Mouse (Mus musculus) kidney, postnatal 25 days (tissue): ENCODE results near the gene Hoxd9.

Experiments
- DNase-seq, 2 experiments: peaks; one replicate each; pipeline ENCODE4 v3.0.0; 2021; ENCODE audit warnings: mixed read lengths in 2 of 2

Gene Hoxd9

DNA sequence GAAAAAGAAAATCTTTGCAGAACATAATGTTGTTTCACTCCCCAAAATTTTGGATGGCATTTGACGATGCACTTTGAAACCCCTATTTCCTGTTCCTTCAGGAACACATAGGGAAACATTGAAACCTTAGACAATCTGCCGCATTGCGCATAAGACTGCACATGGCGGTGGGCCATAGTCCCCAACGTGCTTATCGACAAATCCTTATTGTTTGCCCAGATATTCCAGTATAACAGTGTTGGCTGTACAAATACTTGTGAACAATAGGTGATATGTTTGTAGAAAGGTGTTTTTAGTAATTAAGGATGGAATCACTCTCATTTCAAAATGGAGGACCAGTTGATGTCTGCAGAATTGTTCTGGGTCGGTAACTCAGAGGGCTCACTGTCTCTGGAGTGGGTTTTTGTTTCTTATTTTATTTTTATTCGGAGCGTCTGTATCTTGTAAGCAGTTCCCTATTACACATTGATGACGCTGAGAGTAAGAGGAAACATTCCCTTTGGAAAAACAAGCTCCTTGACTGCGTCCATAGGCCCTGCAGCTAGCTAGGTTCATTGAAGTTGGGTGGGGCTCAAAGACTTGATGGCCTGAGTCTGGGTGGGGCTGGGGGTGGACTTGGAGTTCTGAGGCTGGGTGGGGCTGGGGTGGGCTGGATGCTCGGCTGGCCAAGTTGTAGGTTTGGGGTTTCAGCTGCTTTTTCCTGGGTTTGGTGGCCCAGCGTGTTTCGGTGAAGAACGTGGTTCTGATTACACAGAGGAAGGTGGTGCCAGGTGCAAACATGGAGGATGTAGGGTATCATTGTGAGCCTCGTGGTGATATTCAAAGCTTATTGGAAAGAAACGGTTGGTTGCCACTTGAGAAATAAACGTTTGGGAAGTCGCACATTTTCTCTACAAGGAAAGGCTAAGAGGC, 16.0 kb downstream of the Hoxd9 start:
- peak in 1 of 2 experiments; percentile 47 for DNase-seq

DNA sequence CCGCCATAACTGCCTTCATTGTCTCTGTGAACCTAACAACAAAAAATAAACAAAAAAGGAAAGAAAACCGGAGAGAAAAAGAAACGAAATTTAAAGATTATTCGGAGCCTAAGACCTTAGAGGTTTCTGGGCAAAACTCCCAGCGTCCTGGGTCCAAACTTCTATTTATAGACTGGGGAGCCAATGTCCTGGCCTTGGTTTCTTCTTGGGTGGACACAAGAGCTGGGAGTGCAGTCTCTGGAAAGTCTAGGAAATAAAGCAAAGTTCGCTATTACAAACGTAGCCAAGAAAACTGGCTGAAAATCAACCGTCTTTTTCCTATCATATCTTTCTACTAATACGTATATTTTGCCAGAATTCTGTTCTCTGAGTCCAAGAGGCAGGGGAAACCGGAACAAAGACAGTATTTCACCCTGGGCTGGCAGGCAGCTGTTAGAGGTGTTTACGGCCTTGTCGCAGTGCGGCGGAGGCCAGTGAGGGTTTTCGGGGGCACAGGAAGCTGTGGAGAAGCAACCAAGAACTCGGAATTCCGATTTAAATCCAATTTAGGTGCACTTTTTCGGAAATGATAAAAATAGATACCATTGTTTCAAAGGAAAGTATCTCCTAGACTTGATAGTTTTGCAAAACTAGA, 16.7 kb downstream of the Hoxd9 start:
- peak in 1 of 2 experiments; percentile 59 for DNase-seq

DNA sequence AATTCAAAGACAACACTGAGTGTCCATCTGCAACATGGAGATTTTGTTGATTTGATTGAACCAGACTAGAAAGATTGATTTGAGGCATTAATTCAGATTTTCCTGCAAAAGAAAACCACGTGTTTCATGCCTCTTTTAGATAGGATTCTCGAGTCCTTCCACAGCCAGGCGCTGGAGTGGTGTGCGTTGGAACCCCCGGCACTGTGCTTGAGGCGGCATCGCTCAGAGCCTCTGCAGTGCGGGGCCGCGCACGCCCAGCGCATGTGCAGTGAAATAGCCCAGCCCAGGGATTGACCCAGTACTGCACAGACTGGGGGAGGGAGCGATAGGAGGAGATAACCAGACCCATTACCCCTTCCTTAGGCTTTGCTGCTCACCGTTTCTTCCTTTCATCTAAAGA, 17.4 kb downstream of the Hoxd9 start:
- peak; percentile 62 to 77 for DNase-seq

DNA sequence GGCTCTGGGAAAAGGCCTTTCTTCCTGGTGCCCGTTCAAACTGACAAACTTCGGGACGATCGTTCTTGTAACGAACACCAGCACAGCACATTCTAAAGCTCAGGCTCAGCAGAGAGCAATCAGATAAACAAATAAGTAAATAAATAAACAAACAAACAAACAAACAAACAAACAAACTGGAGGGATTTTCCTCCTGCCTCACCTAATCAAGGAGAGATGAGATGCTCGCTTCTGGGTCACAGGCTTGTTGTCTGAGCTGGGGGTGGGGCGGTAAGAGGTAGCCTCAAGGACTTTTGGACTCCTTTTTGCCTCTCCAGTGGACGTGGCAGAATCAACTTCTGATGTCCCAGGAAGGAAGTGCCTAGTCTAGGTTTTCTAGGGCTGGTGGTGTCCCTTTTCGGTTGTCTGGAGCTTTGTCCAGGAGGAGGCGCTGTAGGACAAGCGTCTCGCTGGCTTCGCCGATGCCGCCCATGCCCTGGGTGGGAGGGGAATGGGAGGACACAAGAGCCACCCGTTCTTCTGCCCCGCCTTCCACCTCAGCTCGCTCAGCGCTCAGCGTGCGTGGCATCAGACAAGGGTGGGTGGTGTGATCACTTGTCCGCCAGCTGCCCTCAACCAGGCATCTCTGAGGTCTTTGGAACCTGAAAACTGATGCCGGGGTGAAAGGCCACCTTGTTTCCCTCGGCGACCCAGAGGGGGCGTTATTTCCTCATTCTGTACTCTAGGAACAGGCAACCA, 18.1 kb downstream of the Hoxd9 start:
- DNase-seq: peak; percentile 94 to 96

DNA sequence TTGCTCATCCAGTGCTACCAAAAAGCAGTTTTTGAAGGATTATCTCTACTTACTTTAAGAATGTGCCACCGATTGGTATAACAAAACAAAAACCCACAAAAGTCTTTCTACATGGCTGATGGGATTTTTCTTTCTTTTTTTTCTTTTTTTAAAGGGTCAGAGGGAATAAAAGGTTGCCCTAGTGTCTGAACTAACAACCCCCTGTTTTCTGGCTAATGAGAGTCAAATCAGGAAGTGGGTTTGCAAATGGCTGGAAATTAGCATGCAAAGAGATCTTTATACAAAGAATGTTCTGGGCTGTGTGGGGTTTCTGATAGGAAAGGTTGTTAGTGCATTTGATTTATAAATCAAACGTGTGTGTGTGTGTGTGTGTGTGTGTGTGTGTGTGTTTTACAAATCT, 22.9 kb downstream of the Hoxd9 start:
- DNase-seq: no peak

GRCm38 (mm10) chr2:74720955-74721491, 23.5 kb downstream of the Hoxd9 start:
- DNase-seq: no peak

GRCm38 (mm10) chr2:74721882-74722281, 24.4 kb downstream of the Hoxd9 start:
- no peak for DNase-seq

DNA sequence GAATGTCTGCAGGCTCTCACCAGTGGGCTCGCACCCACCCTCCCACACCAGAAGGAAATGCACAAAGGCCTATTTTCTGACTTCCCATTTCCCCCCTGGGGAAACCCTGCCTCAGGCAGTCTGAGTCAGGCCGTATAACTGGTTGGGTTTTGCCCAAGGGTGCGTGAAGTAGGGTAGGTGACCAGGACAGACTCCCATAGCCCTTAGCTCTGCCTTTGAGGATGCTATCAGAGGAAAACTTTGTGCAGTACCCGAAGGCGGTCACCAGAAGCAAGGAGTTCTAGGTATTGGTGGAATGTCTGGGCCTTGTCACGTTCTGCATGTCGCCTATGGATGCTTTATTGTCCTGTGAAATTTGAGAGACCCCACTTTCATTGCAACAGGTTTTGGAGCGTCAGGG, 25.4 kb downstream of the Hoxd9 start:
- no peak for DNase-seq

GRCm38 (mm10) chr2:74724244-74725015, 26.9 kb downstream of the Hoxd9 start:
- peak; percentile 60 to 71 for DNase-seq

DNA sequence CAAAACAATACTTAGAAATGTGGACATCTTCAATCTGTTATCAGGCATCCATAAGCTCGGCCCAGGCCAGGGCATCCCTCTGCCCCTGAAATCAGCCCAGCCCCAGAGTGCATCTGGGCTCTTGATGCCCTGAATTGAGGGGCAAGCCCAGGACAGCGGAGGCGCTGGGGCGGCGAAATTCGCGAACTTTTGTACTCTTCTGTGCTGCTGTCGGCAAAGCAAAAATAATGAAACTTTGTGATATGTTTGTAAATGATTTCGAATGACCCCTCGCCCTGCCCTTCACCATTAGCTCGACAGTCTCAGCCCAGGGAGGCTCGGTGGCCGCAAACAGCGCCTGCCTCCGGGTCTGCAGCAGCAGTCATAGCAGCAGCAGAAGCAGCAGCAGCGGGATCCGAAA, 27.6 kb downstream of the Hoxd9 start:
- peak in 1 of 2 experiments; percentile 34 for DNase-seq

DNA sequence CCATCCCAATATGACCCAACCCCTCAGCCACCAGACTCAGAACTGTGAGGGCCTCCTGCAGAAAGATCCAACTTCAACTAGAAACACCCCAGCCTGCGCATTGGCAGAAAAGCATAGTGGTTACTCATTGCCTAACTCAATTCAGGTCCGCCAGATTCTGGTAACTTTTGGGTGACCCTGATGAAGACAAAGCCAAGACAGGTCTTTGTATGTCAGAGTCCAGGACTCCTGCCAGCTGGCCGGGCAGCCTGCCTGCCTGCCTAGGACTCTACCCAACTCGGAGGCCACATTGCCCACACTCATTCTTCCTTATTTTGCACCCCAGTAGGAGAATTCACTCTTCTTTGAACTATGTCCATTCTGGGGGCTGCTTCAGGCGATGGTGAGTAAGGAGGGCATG, 29.0 kb downstream of the Hoxd9 start, which contains the start of gene Gm28230:
Gene Gm28230, plus strand, starts transcription at position 178 of the 400 bp plus-strand sequence.
- peak; percentile 77 to 79 for DNase-seq

DNA sequence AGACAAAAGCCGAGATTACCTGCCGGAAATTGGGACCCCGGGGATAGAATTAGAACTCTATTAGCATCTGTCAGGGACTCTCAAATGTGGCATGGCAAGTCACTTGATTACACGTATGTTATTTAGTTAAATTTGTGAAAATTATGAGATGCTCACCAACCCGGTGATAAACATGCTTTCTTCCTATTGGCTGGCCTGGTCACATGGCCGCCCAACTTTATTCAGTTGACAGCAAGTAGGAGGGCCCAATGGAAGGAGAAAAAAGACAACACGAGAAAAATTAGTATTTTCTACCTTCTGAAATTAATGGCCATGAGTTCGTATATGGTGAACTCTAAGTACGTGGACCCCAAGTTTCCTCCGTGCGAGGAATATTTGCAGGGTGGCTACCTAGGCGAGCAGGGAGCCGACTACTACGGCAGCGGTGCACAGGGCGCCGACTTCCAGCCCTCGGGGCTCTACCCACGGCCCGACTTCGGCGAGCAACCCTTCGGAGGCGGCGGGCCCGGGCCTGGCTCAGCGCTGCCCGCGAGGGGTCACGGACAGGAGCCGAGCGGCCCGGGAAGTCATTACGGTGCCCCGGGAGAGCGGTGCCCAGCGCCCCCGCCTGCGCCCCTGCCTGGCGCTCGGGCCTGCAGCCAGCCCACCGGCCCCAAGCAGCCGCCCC, 29.6 kb downstream of the Hoxd9 start:
- peak in 1 of 2 experiments; percentile 47 for DNase-seq

GRCm38 (mm10) chr2:74727640-74728302, 30.2 kb downstream of the Hoxd9 start:
- DNase-seq: no peak

DNA sequence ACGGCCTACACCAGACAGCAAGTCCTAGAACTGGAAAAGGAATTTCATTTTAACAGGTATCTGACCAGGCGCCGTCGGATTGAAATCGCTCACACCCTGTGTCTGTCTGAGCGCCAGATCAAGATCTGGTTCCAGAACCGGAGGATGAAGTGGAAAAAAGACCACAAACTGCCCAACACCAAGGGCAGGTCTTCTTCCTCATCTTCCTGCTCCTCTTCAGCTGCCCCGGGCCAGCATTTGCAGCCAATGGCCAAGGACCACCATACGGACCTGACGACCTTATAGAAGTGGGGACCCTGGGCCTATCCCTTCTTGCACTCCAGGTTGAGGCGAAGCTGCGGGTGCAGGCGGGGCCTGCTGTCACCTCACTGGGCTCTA, 30.8 kb downstream of the Hoxd9 start:
- no peak for DNase-seq

DNA sequence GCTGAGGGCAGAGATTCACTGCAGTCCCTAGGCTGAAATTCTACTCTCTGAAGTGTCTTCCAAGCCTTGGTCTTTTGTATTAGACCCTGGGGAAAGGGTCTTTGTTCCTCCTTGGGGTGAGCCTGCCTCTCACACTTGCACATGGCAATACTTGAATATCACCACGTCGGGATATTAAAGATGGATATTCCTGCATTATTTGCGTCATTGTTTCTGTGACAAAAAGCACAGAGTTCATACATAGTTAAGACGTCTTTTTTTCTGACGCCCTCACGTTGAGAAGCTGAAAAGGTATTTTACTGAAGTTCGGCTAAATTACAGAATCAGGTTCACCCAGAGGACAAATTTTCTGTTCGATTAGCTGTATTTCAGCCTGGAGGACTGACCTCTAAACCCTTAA, 32.8 kb downstream of the Hoxd9 start:
- no peak for DNase-seq

DNA sequence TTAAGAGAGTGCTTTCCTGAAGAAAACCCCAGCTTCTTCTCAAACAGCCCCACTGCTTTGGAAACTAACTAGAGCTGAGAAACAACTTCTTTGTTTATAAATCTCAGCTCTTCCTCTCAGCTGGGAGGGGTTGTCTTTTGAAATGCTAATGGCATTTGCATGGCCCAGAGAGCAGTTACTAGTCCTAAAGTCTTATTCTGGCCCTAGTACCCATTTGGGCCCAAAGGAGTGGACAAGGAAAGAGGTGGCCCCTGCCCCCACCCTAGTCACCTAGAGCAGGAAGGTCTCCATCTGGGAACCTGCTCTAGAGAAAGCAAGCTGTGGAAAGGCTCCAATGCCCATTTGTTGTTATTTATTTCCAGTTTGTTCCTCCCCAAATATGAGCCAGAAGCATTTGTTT, 33.5 kb downstream of the Hoxd9 start:
- DNase-seq: no peak

- DNase-seq: no peak
These were observed 34.4 kb downstream of the Hoxd9 start for GRCm38 (mm10) chr2:74731799-74732512.

- DNase-seq: no peak
These were observed 35.2 kb downstream of the Hoxd9 start for GRCm38 (mm10) chr2:74732513-74733316.

- DNase-seq: no peak
These were observed 35.8 kb downstream of the Hoxd9 start for GRCm38 (mm10) chr2:74733317-74733661.

DNA sequence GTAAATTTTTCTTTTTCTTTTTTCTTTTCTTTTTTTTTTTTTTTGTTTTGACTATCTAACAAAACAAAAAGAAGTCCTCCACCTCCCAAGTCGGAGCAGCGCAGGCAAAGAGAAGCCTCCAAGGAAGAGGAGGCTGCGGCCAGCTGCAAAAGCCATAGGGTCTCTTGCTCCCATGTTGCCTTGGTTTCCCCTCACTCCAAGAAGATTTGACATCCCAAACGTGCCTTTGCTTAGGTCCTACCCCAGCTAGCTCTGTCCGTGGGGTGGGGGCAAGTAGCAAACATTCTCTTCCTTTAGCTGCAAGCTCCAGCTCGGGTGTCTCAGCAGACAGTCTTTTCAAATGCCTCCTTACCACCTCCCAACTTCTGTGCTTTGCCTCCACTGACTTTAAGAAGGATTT, 36.2 kb downstream of the Hoxd9 start:
- DNase-seq: no peak
